Mouse (Mus musculus) erythroblast, embryonic 14.5 days (primary cell): ENCODE measurements at regions not wholly inside any gene's neighbourhood (a gene's known extent, or its start where the extent isn't known, plus 50 kb on each side); places are given as distances from the start of the nearest gene placed in this dataset.

Experiments
- GATA1 ChIP-seq: IDR thresholded peaks from 2 replicates; pipeline ENCODE4 v1.6.1; 2012; ENCODE audit warnings: low read length, inconsistent platforms, mixed read lengths
- TAL1 ChIP-seq: IDR thresholded peaks from 3 replicates; pipeline ENCODE4 v1.6.1; 2012; ENCODE audit warnings: low read length, inconsistent platforms, mixed read lengths

DNA sequence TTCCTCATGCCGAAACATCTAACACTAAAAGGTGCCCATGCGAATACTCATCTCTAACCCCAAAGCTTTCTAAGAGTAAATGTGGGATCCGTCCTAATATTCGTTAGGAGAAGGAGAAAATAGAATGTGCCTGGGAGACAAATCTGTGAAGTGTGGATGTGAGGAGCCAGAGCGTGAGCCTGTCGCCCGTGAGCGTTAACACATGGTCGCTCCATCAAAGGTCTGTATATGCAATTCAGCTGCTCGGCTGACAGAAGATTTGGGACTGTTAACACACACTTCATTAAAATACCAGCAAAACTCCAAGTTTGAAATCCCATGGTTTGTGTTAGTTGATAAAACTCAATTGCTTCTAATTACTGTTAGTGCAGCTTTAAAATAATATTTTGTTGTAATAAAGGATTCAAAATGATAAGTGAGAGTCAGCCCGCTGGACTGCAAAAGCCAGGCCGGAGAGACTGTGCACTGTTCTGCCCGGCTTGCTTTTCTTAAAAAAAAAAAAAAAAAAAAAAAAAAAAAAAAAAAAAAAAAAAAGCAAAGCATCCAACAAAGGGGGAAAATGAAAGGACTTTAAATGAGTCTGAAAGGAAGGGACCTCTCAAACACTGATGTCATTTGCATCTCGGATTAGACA, 227.0 kb downstream of the Nkx6-1 start:
- TF ChIP-seq GATA1, result no peak
- TF ChIP-seq TAL1, result no peak
